Mouse (Mus musculus) lung, postnatal 0 days (tissue): Measurements from ENCODE around the gene Ankdd1a.

Source experiments
- CTCF ChIP-seq: IDR thresholded peaks from 2 replicates; pipeline ENCODE4 v1.5.1; 2016; ENCODE audit warnings: antibody characterized with exemption, mild to moderate bottlenecking
- EP300 ChIP-seq: IDR thresholded peaks from 2 replicates; pipeline ENCODE4 v1.6.1; 2016; ENCODE audit warnings: antibody characterized with exemption, mild to moderate bottlenecking, control low read depth

GRCm38 (mm10) chr9:65549139-65549538 is 29.1 kb upstream of the Ankdd1a start:
- TF ChIP-seq EP300 (no peak), CTCF (no peak)
